Mouse (Mus musculus) kidney, postnatal 25 days (tissue): ENCODE results near the gene Adrb1.

Experiments used
- DNase-seq, 2 experiments: peaks; one replicate each; pipeline ENCODE4 v3.0.0; 2021; ENCODE audit warnings: mixed read lengths in 2 of 2

Gene Adrb1

GRCm38 (mm10) chr19:56721387-56722211 lies at the start of gene Adrb1:
Gene Adrb1 (plus strand): TSS chr19:56722199.
- peak; percentile 65 to 86 for DNase-seq

GRCm38 (mm10) chr19:56675690-56676089 lies 46.3 kb upstream of the Adrb1 start:
- no peak for DNase-seq

- no peak for DNase-seq
Measured at GRCm38 (mm10) chr19:56676506-56676905, 45.5 kb upstream of the Adrb1 start.

- DNase-seq, result no peak
Measured at GRCm38 (mm10) chr19:56677611-56678010, 44.4 kb upstream of the Adrb1 start.

- DNase-seq, result no peak
Measured at GRCm38 (mm10) chr19:56678516-56678915, 43.5 kb upstream of the Adrb1 start.

- DNase-seq, result no peak
Measured at GRCm38 (mm10) chr19:56679213-56679965, 42.6 kb upstream of the Adrb1 start.

- no peak for DNase-seq
Measured at GRCm38 (mm10) chr19:56679992-56680391, 42.0 kb upstream of the Adrb1 start.

- no peak for DNase-seq
Measured at GRCm38 (mm10) chr19:56682297-56682696, 39.7 kb upstream of the Adrb1 start.

GRCm38 (mm10) chr19:56682843-56683242 lies 39.2 kb upstream of the Adrb1 start:
- DNase-seq, result no peak

- no peak for DNase-seq
Measured at GRCm38 (mm10) chr19:56685515-56685914, 36.5 kb upstream of the Adrb1 start.

GRCm38 (mm10) chr19:56686218-56686617 lies 35.8 kb upstream of the Adrb1 start:
- DNase-seq, result no peak

- DNase-seq, result no peak
Measured at GRCm38 (mm10) chr19:56687026-56687635, 34.9 kb upstream of the Adrb1 start.

GRCm38 (mm10) chr19:56687676-56688075 lies 34.3 kb upstream of the Adrb1 start:
- DNase-seq, result no peak

- no peak for DNase-seq
Measured at GRCm38 (mm10) chr19:56688661-56689335, 33.2 kb upstream of the Adrb1 start.

GRCm38 (mm10) chr19:56689493-56689892 lies 32.5 kb upstream of the Adrb1 start:
- DNase-seq, result no peak

GRCm38 (mm10) chr19:56691103-56691502 lies 30.9 kb upstream of the Adrb1 start:
- DNase-seq, result no peak

GRCm38 (mm10) chr19:56692451-56692850 lies 29.5 kb upstream of the Adrb1 start:
- no peak for DNase-seq

- DNase-seq, result no peak
Measured at GRCm38 (mm10) chr19:56697370-56698144, 24.4 kb upstream of the Adrb1 start.

- peak; percentile 40 to 51 for DNase-seq
Measured at GRCm38 (mm10) chr19:56700848-56701247, 21.2 kb upstream of the Adrb1 start.

GRCm38 (mm10) chr19:56701404-56702033 lies 20.5 kb upstream of the Adrb1 start:
- DNase-seq, result no peak

GRCm38 (mm10) chr19:56702039-56702438 lies 20.0 kb upstream of the Adrb1 start:
- DNase-seq, result no peak
